17 mouse cellular contexts compared by ENCODE assay signal in genomic region chr6:5081099-5081498, GRCm38 (mm10).
DNase-seq lines count a peak whose midpoint lies in the region; ATAC-seq lines count a peak whose summit lies in the region.
"Had no signal": no experiment of that assay in that cellular context is flagged by ENCODE, and none has a peak within 500 bp of the region (broad histone marks: within the 10 kb centered on the region; RNA-seq: fewer than 3 reads in every experiment).

No protein-coding gene starts in this region.

- no peaks in the 10 kb centered on the region for H3K36me3 ChIP-seq in heart, embryonic 15.5 days
- 0 out of 2 replicates have a peak, but pooled peaks cover 7% of the 10 kb centered on the region for H3K36me3 ChIP-seq in heart, embryonic 10.5 days
- H3K36me3 ChIP-seq in neural tube, embryonic 11.5 days (ENCODE audit: control insufficient read depth, insufficient read depth, low read length), result no peaks in the 10 kb centered on the region
- H3K36me3 ChIP-seq in intestine, embryonic 15.5 days, result no peaks in the 10 kb centered on the region

- H3K4me3 ChIP-seq in heart, embryonic 15.5 days, result no peak overlapping the region
- H3K4me3 ChIP-seq in heart, embryonic 10.5 days, result no peak overlapping the region
- no peak overlapping the region for H3K4me3 ChIP-seq in neural tube, embryonic 11.5 days (ENCODE audit: low read depth, low read length)
- no peak overlapping the region for H3K4me3 ChIP-seq in intestine, embryonic 15.5 days (replicated peaks)
- H3K4me3 ChIP-seq: erythroblast, embryonic 14.5 days; gastrocnemius, adult 2 months; hindbrain, embryonic 15.5 days; myocyte had no signal

- no peak overlapping the region for H3K9ac ChIP-seq in heart, embryonic 15.5 days
- H3K9ac ChIP-seq in neural tube, embryonic 11.5 days (ENCODE audit: low read length), result no peak overlapping the region
- H3K9ac ChIP-seq in intestine, embryonic 15.5 days, result no peak overlapping the region
- H3K9ac ChIP-seq: hindbrain, embryonic 15.5 days had no signal

- no peaks in the 10 kb centered on the region for H3K9me3 ChIP-seq in heart, embryonic 15.5 days (replicated peaks)
- H3K9me3 ChIP-seq in heart, embryonic 10.5 days, result no peaks in the 10 kb centered on the region
- no peaks in the 10 kb centered on the region for H3K9me3 ChIP-seq in neural tube, embryonic 11.5 days (ENCODE audit: control insufficient read depth, low read length)
- no peaks in the 10 kb centered on the region for H3K9me3 ChIP-seq in intestine, embryonic 15.5 days
- H3K9me3 ChIP-seq: hindbrain, embryonic 15.5 days had no signal

- 37% methylated on average over 8 of the region's 8 CpGs for WGBS in heart, embryonic 15.5 days
- WGBS in heart, embryonic 10.5 days, result 51% methylated on average over 8 of the region's 8 CpGs
- 47% methylated on average over 8 of the region's 8 CpGs for WGBS in neural tube, embryonic 11.5 days
- 33% methylated on average over 8 of the region's 8 CpGs for WGBS in intestine, embryonic 15.5 days

- H3K4me1 ChIP-seq in heart, embryonic 15.5 days (replicated peaks), result peaks cover 11% of the 10 kb centered on the region; the same call in 1 of the 2 replicates
- H3K4me1 ChIP-seq in heart, embryonic 10.5 days, result peaks cover 5% of the 10 kb centered on the region
- peaks cover 12% of the 10 kb centered on the region; the same call in 1 of the 2 replicates for H3K4me1 ChIP-seq in neural tube, embryonic 11.5 days (ENCODE audit: control insufficient read depth, insufficient read depth, low read length)
- 0 out of 2 replicates have a peak, but pooled peaks cover 3% of the 10 kb centered on the region for H3K4me1 ChIP-seq in intestine, embryonic 15.5 days (replicated peaks)

- peak; percentile 47 for ATAC-seq in heart, embryonic 15.5 days (replicated peaks; ENCODE audit: insufficient number of reproducible peaks, insufficient read depth, low FRiP score, low read depth)
- ATAC-seq in neural tube, embryonic 11.5 days (ENCODE audit: insufficient read depth, low FRiP score, low TSS enrichment), result no peak
- no peak; the same call in 1 of the 2 replicates for ATAC-seq in intestine, embryonic 15.5 days

- peak overlapping the region; percentile 33 for H3K27ac ChIP-seq in heart, embryonic 15.5 days
- H3K27ac ChIP-seq in heart, embryonic 10.5 days, result no peak overlapping the region
- H3K27ac ChIP-seq in neural tube, embryonic 11.5 days (ENCODE audit: low read depth, low read length), result no peak overlapping the region
- H3K27ac ChIP-seq in intestine, embryonic 15.5 days, result peak overlapping the region; percentile 24; the same call in 1 of the 2 replicates
- H3K27ac ChIP-seq: gastrocnemius, adult 2 months; hindbrain, embryonic 15.5 days had no signal

- DNase-seq in heart, embryonic 10.5 days (ENCODE audit: low spot score), result no peak
- DNase-seq in neural tube, embryonic 11.5 days (ENCODE audit: low spot score), result peak; percentile 15
- no peak for DNase-seq in neural tube, embryonic 10.5 days (ENCODE audit: extremely low spot score, low spot score)
- peak; percentile 16 for DNase-seq in yolk sac, embryonic 10.5 days (ENCODE audit: low spot score)
- no peak for DNase-seq in right cerebral cortex, adult 18-20 months
- DNase-seq in urinary bladder, postnatal 14 days (ENCODE audit: low spot score), result no peak
- DNase-seq: adrenal gland, postnatal 25 days; cerebellum, adult 18-20 months; gastrocnemius, adult 2 months; kidney, postnatal 25 days; lung, adult 2 months; thymus, postnatal 36 days had no signal

- no peak overlapping the region for H3K4me2 ChIP-seq in heart, embryonic 15.5 days
- no peak overlapping the region for H3K4me2 ChIP-seq in neural tube, embryonic 11.5 days (ENCODE audit: low read depth)
- H3K4me2 ChIP-seq in intestine, embryonic 15.5 days (replicated peaks), result no peak overlapping the region
- H3K4me2 ChIP-seq: hindbrain, embryonic 15.5 days had no signal

- H3K27me3 ChIP-seq in heart, embryonic 15.5 days, result no peaks in the 10 kb centered on the region
- no peaks in the 10 kb centered on the region for H3K27me3 ChIP-seq in heart, embryonic 10.5 days (ENCODE audit: insufficient read depth, poor library complexity, severe bottlenecking)
- no peaks in the 10 kb centered on the region for H3K27me3 ChIP-seq in neural tube, embryonic 11.5 days (ENCODE audit: control insufficient read depth, insufficient read depth, low read length)
- H3K27me3 ChIP-seq in intestine, embryonic 15.5 days (replicated peaks), result no peaks in the 10 kb centered on the region
- H3K27me3 ChIP-seq: hindbrain, embryonic 15.5 days had no signal

Comparison
In these comparisons a context has a peak if more than half of its experiments do, and no peak if none do; other contexts are left out.
1. H3K27ac ChIP-seq: peak in heart, embryonic 15.5 days (single experiment) and intestine, embryonic 15.5 days (single experiment); none in heart, embryonic 10.5 days (single experiment) and neural tube, embryonic 11.5 days (single experiment).
2. DNase-seq: peak in neural tube, embryonic 11.5 days (single experiment) and yolk sac, embryonic 10.5 days (single experiment); none in heart, embryonic 10.5 days (single experiment), neural tube, embryonic 10.5 days (single experiment), right cerebral cortex, adult 18-20 months (single experiment) and urinary bladder, postnatal 14 days (single experiment).